Mouse (Mus musculus): Measurements from ENCODE around the gene Fkbp11. TPM values are rescaled to one million over a fixed set of nuclear protein-coding genes. Genes with fewer than 3 reads are reported as not detected.
A peak's percentile ranks its signal among the peaks of the same experiment; 100 is the strongest.

Fkbp11 gene
- polyA plus RNA-seq, 1 experiment from 2014 or later: 14.3 TPM

GRCm38 (mm10) chr15:98717301-98717700 lies 10.7 kb downstream of the Fkbp11 start:
- WGBS: 67% methylated on average over 16 of the region's 16 CpGs

GRCm38 (mm10) chr15:98714230-98714652 lies 13.8 kb downstream of the Fkbp11 start:
- WGBS: 87% methylated on average over 5 of the region's 5 CpGs
- H3K4me3 ChIP-seq: no peak overlapping the region
- no peak for ATAC-seq (ENCODE audit: low FRiP score)
- H3K4me1 ChIP-seq: no peaks in the 10 kb centered on the region
- no peaks in the 10 kb centered on the region for H3K27me3 ChIP-seq
- H3K27ac ChIP-seq: no peak overlapping the region
- no peaks in the 10 kb centered on the region for H3K9me3 ChIP-seq (replicated peaks)
- no peaks in the 10 kb centered on the region for H3K36me3 ChIP-seq
- H3K4me2 ChIP-seq (replicated peaks): no peak overlapping the region
- H3K9ac ChIP-seq: no peak overlapping the region

More at GRCm38 (mm10) chr15:98717301-98717700, 10.7 kb downstream of the Fkbp11 start:
- Histone ChIP-seq H3K9me3 (replicated peaks) (no peaks in the 10 kb centered on the region), H3K27me3 (peaks cover 7% of the 10 kb centered on the region; the same call in 1 of the 2 replicates), H3K27ac (no peak overlapping the region), H3K36me3 (no peaks in the 10 kb centered on the region), H3K4me2 (replicated peaks) (no peak overlapping the region), H3K4me1 (0 out of 2 replicates have a peak, but pooled peaks cover under 1% of the 10 kb centered on the region), H3K4me3 (no peak overlapping the region), H3K9ac (no peak overlapping the region)
- ATAC-seq (ENCODE audit: low FRiP score): no peak

- Histone ChIP-seq H3K27ac (no peak overlapping the region), H3K9ac (no peak overlapping the region), H3K4me3 (no peak overlapping the region), H3K9me3 (replicated peaks) (no peaks in the 10 kb centered on the region), H3K4me2 (replicated peaks) (no peak overlapping the region), H3K36me3 (no peaks in the 10 kb centered on the region), H3K4me1 (peaks cover 3% of the 10 kb centered on the region; the same call in 1 of the 2 replicates), H3K27me3 (peaks cover 11% of the 10 kb centered on the region; the same call in 1 of the 2 replicates)
- WGBS: 14% methylated on average over 9 of the region's 9 CpGs
- ATAC-seq (ENCODE audit: low FRiP score): no peak
Measured at GRCm38 (mm10) chr15:98710442-98710841, 17.6 kb downstream of the Fkbp11 start.

GRCm38 (mm10) chr15:98707766-98708372 lies 20.1 kb downstream of the Fkbp11 start, which contains the start of gene Ccdc65:
Gene Ccdc65, plus strand, starts transcription at chr15:98708207.
- H3K9ac ChIP-seq: peak within 1 kb of the TSS; percentile 39; the same call in 1 of the 2 replicates
- ATAC-seq (ENCODE audit: low FRiP score): 0 out of 2 replicates have a peak, but pooled peaks have one; percentile 32
- peaks cover 3% of the 10 kb centered on the region; the same call in 1 of the 2 replicates for H3K4me1 ChIP-seq
- H3K4me2 ChIP-seq (replicated peaks): peak within 1 kb of the TSS; percentile 52
- peaks cover 30% of the 10 kb centered on the region for H3K27me3 ChIP-seq
- H3K4me3 ChIP-seq: peak within 1 kb of the TSS; percentile 34
- no peaks in the 10 kb centered on the region for H3K36me3 ChIP-seq
- no peak within 1 kb of the TSS for H3K27ac ChIP-seq
- WGBS: 19% methylated on average over 16 of the region's 16 CpGs
- H3K9me3 ChIP-seq (replicated peaks): no peaks in the 10 kb centered on the region

GRCm38 (mm10) chr15:98704312-98704711 lies 23.7 kb downstream of the Fkbp11 start:
- peaks cover 9% of the 10 kb centered on the region for H3K4me1 ChIP-seq

GRCm38 (mm10) chr15:98699190-98700105 lies 28.6 kb downstream of the Fkbp11 start:
- H3K9me3 ChIP-seq (replicated peaks): no peaks in the 10 kb centered on the region
- H3K27me3 ChIP-seq: peaks cover 40% of the 10 kb centered on the region
- H3K36me3 ChIP-seq: no peaks in the 10 kb centered on the region
- no peak overlapping the region for H3K27ac ChIP-seq
- 7% methylated on average over 40 of the region's 40 CpGs for WGBS
- H3K4me3 ChIP-seq: peak overlapping the region; percentile 37
- peak; percentile 74 for ATAC-seq (ENCODE audit: low FRiP score)
- peaks cover 8% of the 10 kb centered on the region for H3K4me1 ChIP-seq
- H3K4me2 ChIP-seq (replicated peaks): peak overlapping the region; percentile 62
- peak overlapping the region; percentile 42; the same call in 1 of the 2 replicates for H3K9ac ChIP-seq

More at GRCm38 (mm10) chr15:98704312-98704711, 23.7 kb downstream of the Fkbp11 start:
- Histone ChIP-seq H3K4me2 (replicated peaks) (no peak overlapping the region), H3K9ac (no peak overlapping the region), H3K27me3 (peaks cover 60% of the 10 kb centered on the region), H3K4me3 (no peak overlapping the region), H3K27ac (no peak overlapping the region), H3K9me3 (replicated peaks) (no peaks in the 10 kb centered on the region), H3K36me3 (no peaks in the 10 kb centered on the region)
- no peak for ATAC-seq (ENCODE audit: low FRiP score)
- WGBS: 63% methylated on average over 9 of the region's 9 CpGs

- no peaks in the 10 kb centered on the region for H3K36me3 ChIP-seq
Measured at GRCm38 (mm10) chr15:98696216-98696615, 31.8 kb downstream of the Fkbp11 start.

GRCm38 (mm10) chr15:98695726-98696125 lies 32.3 kb downstream of the Fkbp11 start:
- Histone ChIP-seq H3K9ac (no peak overlapping the region), H3K4me3 (no peak overlapping the region), H3K27me3 (peaks cover 14% of the 10 kb centered on the region), H3K4me1 (peaks cover 26% of the 10 kb centered on the region), H3K9me3 (replicated peaks) (no peaks in the 10 kb centered on the region), H3K4me2 (replicated peaks) (no peak overlapping the region), H3K36me3 (no peaks in the 10 kb centered on the region), H3K27ac (no peak overlapping the region)
- WGBS: 60% methylated on average over 9 of the region's 9 CpGs
- no peak for ATAC-seq (ENCODE audit: low FRiP score)

More at GRCm38 (mm10) chr15:98696216-98696615, 31.8 kb downstream of the Fkbp11 start:
- H3K4me1 ChIP-seq: peaks cover 21% of the 10 kb centered on the region
- ATAC-seq (ENCODE audit: low FRiP score): no peak
- no peak overlapping the region for H3K9ac ChIP-seq
- WGBS: 62% methylated on average over 8 of the region's 8 CpGs
- no peak overlapping the region for H3K4me3 ChIP-seq
- no peak overlapping the region for H3K4me2 ChIP-seq (replicated peaks)
- H3K27ac ChIP-seq: no peak overlapping the region
- H3K27me3 ChIP-seq: peaks cover 19% of the 10 kb centered on the region
- H3K9me3 ChIP-seq (replicated peaks): no peaks in the 10 kb centered on the region

GRCm38 (mm10) chr15:98692171-98692715 lies 35.8 kb downstream of the Fkbp11 start:
- WGBS: 45% methylated on average over 11 of the region's 11 CpGs
- ATAC-seq (ENCODE audit: low FRiP score): no peak
- Histone ChIP-seq H3K27ac (peak overlapping the region; percentile 48; the same call in 1 of the 2 replicates), H3K4me2 (replicated peaks) (no peak overlapping the region), H3K36me3 (no peaks in the 10 kb centered on the region), H3K4me3 (no peak overlapping the region), H3K9me3 (replicated peaks) (no peaks in the 10 kb centered on the region), H3K27me3 (no peaks in the 10 kb centered on the region), H3K9ac (no peak overlapping the region), H3K4me1 (peaks cover 22% of the 10 kb centered on the region)

- H3K4me3 ChIP-seq: no peak overlapping the region
- peaks cover 22% of the 10 kb centered on the region for H3K4me1 ChIP-seq
- WGBS: 17% methylated on average over 7 of the region's 7 CpGs
- no peaks in the 10 kb centered on the region for H3K36me3 ChIP-seq
- H3K9me3 ChIP-seq (replicated peaks): no peaks in the 10 kb centered on the region
- peak overlapping the region; percentile 48; the same call in 1 of the 2 replicates for H3K27ac ChIP-seq
- ATAC-seq (ENCODE audit: low FRiP score): peak; percentile 71
- H3K4me2 ChIP-seq (replicated peaks): peak overlapping the region; percentile 25
- no peaks in the 10 kb centered on the region for H3K27me3 ChIP-seq
- no peak overlapping the region for H3K9ac ChIP-seq
Measured at GRCm38 (mm10) chr15:98691486-98692147, 36.4 kb downstream of the Fkbp11 start.

GRCm38 (mm10) chr15:98689682-98690081 lies 38.3 kb downstream of the Fkbp11 start:
- Histone ChIP-seq H3K4me3 (no peak overlapping the region), H3K9ac (no peak overlapping the region), H3K27me3 (no peaks in the 10 kb centered on the region; the same call in 1 of the 2 replicates), H3K36me3 (no peaks in the 10 kb centered on the region), H3K4me2 (replicated peaks) (no peak overlapping the region), H3K4me1 (peaks cover 22% of the 10 kb centered on the region), H3K9me3 (replicated peaks) (no peaks in the 10 kb centered on the region), H3K27ac (no peak overlapping the region)
- no peak for ATAC-seq (ENCODE audit: low FRiP score)
- 90% methylated on average over 2 of the region's 2 CpGs for WGBS

Measured in hindbrain, embryonic 12.5 days (tissue).